Mouse (Mus musculus): ENCODE data around the gene Prom2.

The Prom2 gene

DNA sequence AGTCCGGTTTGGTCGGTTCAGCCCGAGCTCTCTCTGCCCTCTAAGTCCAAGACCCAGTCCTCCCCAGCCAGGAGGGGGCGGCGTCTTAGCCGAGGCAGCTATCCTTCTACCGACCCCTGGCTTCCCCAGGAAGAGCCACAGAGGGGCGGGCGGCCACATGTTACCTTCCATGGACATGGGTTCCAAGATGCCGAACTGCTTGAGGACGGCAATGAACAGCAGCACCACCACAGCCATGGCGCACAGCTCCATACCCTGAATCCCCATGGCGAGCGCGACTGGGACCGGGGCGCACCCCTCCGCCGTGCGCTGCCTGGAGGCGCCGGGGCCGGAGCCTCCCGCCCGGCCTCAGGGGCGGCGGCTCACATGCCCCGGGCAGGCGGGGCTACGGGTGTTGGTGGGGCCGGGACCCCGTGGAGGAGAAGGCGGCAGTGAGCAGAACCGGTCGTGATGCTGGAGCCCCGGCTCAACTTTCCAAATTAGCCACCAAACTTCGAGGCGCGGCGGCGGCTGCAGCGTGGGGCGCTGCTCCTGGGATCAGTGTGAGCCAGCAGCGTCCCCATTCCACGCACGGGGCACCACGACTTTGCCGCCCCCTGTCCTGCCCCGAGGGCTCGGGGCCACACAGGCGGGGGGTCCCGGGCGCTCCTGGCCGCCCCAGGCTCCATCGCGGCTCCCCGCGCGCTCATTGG lies 59.3 kb downstream of the Prom2 start:
- no peak for DNase-seq

GRCm38 (mm10) chr2:127479763-127480162 lies 61.5 kb downstream of the Prom2 start:
- DNase-seq, result no peak

DNA sequence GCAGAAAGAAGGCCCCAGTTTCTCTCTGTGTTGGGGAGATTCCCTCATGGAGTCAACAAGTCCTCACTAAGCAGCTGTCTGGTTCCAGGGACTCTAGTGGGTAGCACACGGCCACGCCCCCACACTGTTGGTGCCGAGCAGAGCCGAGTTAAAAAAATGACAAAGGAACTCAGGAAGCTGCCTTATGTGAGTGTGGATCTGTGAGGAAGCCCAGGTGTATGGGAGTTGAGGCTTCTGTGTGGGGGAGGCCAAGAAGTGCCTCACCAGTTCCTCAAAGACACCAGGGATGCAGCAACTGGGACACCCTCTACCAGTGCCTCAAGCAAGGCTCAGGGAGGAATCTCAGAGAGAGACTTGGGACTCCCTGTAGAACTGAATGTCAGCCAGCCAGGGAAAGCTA lies 62.1 kb downstream of the Prom2 start:
- DNase-seq, result no peak
